Mouse (Mus musculus): ENCODE results near the gene Tspan10. TPM values are rescaled to one million over a fixed set of nuclear protein-coding genes. Genes with fewer than 3 reads are reported as not detected.
"Not testable (repeated sequence)": the region's sequence is repeated elsewhere in the genome, so short reads cannot be mapped to it uniquely, and the experiment has no call there.

Tspan10 gene
- 1 to 10 TPM; 3.0 to 4.0 TPM for total RNA-seq (2021)

DNA sequence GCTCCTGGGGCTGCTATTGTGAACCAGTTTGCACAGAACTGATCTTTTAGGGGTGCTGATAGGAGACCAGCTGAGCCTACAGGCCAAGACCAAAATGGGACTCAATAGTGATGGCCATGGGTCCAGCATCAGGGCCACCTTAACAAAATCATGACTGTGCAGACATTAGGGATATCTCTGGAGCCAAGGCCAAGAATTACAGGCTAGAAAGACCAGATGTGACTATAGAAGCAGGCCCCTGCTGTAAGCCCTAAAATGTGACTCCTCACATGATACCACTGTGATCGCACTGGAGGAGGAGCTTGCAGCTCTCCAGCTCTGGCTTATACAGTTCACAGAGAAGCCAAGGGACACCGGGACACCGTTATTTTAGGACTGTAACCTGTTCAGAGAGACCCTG lies at the start of gene Tspan10:
Gene Tspan10 (plus strand): TSS at position 301 of the 400 bp plus-strand sequence.
- no peak for DNase-seq

DNA sequence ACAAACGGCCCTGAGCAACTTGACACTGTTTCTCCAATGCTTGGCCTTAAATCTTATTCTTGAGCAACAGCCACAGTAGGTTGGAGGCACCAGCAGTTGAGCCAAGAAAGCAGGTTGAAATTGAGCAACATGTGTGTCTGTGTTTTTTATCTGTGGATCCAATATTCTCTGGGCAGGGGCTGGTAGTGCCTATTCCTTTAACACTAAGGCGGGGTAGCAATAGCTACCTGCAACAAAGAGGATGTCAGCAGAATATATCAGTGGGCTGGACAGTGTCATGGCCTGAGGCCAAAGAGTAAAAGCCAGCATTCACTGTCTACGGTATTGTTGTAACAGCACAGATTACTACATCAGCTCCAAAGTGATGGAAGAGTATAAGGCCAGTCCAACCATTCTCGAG lies 46.8 kb upstream of the Tspan10 start:
- DNase-seq: no peak

DNA sequence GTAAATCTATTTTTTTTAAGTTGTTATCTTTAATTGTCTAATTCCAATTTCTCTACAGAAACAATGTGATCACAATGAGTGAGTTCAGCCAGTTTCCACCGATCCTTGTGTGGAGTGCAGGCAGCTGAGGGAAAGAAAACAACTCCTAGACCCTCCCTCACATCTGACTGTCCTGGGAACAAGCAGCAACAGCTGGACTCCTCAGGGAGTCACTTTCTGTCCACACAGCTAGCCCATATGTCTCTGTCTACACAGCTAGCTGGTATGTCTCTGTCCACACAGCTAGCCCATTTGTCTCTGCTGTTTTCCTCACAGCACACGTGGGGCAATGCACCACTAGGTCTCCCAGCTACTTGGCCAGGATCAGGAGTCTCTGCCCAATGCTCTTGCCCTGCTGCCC lies 44.8 kb upstream of the Tspan10 start:
- no peak for DNase-seq

DNA sequence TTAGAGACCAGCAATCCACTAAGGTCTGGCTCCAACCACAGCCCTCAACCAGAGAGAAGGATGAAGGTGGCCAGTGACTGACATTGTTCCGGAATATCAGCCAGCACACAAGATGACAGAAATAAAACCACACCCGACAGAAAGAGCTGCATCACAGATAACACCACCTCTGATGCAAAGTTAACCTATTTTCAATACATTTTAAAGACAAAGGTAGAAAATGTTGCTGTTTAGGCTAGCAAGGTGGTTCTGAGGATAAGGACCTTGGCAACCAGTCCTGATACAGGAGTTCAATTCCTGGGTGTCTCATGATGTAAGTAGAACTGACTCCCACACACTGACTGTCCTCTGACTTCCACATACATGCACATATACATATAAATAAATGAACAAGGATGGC lies 43.1 kb upstream of the Tspan10 start:
- DNase-seq: no peak

DNA sequence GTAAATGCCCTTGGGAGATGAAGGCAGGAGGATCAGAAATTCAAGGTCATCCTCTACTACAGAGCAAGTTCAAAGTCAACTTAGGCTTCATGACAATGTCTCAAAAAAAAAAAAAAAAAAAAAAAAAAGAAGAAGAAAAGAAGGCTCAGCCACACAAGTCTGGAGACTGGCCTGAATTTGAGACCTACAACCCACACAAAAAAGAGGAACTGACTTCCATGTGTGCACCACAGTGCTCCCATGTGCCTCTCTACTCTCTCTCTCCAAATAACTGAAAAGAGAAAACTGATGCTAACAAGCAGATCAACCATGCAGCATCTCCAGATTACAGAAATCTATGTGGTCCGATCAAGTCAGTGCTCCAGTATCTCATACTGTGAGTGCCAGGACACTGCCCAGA lies 37.6 kb upstream of the Tspan10 start:
- DNase-seq: no peak

DNA sequence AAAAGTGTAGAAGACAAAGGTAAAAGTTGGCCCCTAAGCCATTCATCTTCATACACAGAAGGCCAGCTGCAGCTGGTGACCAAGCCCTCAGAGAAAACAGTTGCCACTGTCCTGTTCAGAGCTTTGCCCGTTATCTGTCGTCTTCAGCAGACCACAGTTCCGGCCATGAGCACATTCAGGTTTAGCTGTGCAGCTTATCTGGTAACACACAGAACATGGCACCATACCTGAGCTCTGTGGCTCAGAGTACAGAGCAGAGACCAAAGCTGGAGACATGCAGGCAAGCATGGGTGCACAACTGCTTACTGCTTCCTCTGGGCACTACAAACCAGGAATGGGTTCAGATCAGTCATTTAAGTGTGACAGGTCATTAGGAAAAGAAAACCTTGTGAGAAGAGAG lies 36.6 kb upstream of the Tspan10 start:
- DNase-seq: no peak

DNA sequence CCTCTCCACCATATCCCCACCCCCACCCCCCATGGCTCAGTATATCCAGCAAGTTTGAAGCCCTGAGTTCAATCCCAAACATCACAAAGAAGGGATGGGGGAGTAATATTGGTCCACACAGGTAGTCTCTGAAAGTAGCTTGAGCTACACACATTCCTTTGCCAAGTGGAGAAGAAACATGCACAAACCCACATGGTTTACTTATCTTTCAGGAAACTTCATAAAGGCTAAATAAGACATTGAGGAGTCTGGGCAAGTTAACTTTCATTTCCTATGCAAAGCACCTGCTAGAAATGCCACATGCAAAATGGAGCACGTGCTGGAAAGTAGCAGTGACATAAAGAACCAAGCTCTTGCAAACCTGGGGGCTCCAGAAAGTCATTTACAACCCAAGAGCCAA lies 36.0 kb upstream of the Tspan10 start:
- DNase-seq: no peak

DNA sequence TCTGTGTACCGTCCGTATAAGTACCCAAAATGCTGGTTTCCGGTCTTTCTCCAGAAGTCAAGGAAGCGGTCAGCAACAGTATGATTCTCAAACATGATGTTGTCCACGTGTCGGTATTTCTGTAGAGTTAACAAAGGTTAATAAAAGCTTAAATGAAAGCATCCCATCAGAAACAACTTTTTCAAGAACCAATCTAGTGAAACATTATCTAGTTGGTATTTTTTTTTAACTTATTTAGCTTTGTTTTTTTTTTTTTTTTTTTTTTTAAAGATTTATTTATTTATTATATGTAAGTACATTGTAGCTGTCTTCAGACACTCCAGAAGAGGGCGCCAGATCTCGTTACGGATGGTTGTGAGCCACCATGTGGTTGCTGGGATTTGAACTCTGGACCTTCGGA lies 28.8 kb upstream of the Tspan10 start:
- not testable (repeated sequence) for DNase-seq

DNA sequence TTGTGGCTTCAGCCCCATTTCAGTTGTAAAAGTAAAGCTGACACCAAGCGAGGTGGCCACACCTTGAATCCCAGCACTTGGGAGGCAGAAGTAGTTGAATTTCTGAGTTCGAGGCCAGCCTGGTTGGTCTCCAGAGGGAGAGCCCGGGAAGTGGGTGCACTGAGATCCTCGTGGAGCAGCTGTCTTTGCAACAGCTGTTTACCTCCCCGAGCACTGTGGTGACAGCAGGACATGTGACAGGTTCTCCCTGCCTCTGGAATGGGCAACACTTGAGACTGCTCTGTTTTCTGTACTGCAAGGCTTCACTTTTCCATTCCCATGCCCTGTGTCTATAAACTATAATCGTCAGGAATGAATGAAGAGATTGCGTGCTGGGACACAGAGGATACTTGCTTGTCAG lies 24.6 kb upstream of the Tspan10 start:
- no peak for DNase-seq

DNA sequence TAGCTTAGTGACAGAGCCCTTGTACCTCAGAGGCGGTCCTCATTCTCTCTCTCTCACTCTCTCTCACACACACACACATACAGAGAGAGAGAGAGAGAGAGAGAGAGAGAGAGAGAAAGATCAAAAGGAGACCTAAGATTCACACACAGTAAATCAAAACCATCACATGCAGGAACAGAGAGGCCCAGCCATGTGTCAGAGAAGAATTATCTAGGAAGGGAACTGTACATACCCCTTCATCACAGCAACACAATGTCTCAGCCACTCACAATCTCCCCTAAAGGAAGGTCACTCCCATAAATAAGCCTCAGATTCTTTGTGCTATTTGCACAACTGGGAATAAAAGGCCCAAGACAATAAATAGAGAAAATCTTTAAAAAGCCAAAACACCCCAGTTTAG lies 23.9 kb upstream of the Tspan10 start:
- no peak for DNase-seq

DNA sequence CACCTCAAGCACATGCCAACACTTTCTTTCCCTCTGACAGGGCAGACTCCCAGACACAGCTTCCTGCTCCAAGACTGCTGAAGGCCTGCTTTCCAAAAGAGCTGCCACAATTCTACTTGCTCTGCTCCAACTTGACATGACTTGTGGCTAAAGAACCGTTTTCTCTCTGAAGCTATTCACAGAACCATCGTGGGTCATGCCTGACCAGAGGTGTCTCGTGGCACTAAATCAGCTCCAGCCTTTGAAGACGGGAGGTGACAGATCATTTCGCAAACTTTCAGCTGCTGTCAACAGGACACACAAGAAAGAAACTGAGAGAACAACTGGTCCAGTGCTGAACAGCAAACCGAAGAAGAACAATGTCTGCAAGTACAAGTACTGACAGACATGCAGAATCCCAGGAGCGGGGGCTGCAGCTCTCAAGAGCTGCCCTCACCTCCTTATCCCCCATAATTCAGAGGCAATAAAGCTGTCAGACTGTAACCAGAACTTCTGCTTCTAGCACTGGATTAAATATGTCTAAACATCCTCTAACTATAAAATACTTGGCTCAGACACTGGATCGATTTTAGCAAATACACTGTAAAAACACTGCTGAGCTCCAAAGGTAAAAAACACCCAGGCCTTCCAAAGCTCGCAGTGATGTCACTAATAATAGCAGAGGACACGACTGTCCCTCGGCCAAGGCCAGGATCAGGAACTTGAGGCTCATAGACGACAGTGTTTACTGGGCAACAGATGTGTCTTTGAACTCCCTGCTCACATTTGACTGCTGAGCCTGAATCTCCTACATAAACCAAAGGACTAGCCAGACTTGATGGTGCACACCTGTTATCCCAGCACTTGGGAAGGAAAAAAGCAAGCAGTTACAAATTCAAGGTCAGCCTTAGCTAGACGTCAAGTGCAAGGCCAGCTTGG lies 19.5 kb upstream of the Tspan10 start:
- no peak for DNase-seq

DNA sequence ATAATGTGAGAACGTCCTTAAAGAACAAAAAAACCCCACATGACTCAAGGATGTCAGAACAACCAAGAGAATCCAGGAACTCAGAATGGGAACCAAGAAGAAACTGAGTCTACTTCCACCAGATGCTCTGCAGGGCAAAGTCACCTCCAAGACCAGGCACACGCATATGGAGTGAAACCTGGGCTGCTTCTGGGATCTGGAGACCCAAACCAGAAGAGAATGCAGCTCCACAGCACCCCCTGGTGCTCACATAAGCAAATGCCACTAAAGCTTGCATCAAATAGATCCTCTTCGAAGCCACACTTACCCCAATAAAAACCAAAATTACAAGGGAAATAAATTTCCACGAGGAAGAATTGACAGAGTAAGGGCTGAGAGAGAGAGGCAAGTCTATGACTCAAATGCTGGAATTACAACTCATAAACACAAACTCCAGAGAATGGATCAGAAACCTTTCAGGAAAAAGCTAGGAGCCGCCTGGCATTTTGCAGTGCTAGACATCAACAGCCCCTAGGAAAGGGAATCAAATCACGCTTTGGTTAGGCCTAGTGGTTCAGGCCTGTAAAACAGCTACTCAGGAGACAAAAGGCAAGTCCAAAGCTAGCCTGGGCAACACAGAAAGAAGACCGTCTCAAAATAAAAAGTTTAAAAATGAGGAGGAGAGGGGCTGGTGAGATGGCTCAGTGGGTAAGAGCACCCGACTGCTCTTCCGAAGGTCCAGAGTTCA lies 18.7 kb upstream of the Tspan10 start:
- DNase-seq: peak; percentile 79

DNA sequence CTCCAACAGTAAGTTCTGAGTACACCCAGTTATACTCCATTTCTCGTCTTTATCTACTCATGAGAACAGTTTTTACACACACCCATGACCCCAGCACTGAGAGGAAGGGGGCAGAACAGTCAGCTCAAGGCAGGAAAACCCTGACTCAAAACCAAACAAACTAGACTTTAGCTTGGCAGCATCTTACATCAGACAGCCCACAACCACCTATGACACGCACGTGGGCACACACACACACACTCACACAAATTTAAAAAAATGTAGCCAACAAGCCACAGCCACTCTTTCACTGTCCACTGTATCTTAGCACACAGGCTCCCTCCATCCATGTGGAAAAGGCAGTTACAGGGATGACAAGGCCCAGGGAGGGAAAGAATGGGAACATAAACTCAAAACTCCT lies 15.7 kb upstream of the Tspan10 start:
- DNase-seq: no peak

DNA sequence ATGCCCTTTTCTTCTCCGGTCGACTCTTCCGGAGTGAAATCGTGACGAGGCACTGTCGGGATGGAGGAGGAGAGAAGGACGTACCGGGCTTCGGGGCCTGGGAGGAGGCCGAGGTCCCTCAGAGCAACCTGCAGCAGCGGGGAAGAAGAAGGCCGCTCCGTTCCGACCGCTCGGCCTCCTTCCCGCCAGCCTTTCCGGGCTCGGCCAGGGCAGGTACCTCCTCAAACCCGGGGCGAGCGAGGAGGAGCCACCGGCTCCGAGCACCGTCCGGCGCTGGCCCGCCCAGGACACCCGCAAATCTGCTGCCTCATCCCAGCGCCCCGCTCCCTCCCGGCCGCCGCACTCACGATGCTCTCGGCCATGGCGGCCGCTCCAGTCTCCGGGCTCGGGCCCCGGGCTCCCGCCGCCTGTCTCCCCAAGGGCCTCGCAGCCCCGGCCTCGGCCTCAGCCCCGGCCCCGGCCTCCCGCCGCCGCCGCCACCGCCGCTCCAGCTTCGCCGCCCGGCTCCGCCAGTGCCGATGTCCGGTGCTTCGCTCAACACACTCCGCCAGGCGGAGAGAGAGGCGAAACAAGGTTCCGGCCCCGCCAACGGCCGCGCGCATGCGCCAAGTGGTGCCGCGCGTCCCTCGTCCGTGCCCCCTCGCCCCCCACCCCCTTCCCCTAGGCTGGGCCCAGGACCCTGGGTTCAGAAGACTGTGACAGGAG lies 5.1 kb upstream of the Tspan10 start, which contains the start of gene Nploc4:
Gene Nploc4 (minus strand): TSS at position 557 of the 705 bp plus-strand sequence.
- peak; percentile 95 for DNase-seq

DNA sequence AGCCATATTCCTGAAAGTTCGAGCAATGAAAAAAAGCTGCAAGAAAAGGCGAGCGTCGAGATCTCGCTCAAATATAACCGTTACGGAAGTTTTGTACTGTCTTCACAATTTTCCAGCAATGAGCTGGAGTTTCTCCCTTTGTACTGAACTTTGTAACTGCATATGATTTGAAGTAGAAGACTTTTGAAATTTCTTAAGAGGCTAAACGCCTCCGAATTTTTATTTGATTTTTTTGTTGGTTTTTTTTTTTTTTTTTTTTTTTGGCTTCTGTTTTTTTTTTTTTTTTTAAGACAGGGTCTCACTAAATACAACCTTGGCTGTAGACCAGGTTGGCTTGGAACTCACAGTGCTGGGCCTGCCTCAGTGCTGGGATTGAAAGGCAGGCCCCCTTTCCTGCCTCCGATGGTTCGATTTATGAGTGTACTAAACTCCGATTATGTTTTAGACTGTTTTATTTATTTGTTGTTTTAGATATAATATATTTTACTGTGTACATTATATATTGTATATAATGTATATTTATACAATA lies 4.5 kb upstream of the Tspan10 start:
- DNase-seq: no peak

DNA sequence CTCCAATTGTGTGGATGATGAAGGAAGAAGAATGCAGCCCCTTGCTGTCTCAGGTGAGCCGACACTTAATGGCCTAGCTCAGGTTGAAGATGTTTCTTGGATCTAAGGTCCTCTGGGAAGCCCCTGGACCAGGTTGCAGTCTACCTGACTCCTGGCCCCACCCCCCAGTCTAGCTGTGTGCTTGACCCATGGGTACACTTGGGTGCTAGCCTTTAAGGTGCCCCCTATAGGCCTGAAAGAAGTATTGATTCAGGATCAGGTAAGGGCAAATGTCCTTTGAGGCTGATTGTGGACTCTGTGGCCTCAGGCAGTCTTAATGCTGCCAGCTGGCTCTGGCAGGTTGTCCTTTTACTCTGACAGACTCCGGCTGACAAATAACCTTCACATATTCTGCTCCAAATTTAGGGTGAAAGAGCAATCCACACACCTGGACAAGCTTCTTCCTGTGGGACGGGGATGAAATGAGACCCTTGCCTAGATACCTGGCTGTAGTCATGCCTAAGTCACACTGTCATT lies 379 bp downstream of the Tspan10 start:
- no peak for DNase-seq

DNA sequence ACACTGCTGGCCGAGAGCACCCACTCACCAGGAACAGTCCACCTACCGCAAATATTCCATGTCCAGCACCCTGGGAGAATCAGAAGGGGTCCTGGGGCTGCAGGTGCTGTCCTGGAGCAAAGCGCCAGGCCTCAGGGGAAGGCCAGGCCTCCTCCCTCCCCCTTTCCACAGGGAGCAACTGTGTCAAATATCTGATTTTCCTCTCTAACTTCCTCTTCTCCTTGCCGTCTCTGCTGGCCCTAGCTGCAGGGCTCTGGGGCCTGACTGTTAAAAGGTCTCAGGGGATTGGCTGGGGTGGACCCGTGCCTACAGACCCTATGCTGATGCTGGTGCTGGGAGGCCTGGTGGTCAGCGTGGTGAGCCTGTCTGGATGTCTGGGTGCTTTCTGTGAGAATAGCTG lies 1.7 kb downstream of the Tspan10 start:
- no peak for DNase-seq

DNA sequence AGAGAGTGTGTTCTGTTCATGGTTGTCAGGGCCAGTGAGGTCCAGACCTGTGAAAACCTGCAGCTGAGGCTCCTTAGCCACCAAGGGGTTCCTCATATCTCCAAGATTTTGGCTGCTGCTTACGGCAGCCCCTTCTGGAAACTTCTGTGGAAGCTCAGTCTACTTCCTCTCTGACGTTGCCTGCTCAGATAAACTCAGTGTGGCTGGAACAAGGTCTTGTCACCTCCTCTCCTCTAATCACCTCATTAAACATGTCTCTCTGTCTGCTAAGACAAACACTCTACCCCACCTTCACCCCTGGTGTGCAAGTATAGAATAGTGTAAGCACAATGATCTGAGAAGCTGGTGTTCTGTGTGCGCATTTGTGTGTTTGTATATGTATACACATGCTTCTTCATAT lies 3.0 kb downstream of the Tspan10 start:
- DNase-seq: no peak

DNA sequence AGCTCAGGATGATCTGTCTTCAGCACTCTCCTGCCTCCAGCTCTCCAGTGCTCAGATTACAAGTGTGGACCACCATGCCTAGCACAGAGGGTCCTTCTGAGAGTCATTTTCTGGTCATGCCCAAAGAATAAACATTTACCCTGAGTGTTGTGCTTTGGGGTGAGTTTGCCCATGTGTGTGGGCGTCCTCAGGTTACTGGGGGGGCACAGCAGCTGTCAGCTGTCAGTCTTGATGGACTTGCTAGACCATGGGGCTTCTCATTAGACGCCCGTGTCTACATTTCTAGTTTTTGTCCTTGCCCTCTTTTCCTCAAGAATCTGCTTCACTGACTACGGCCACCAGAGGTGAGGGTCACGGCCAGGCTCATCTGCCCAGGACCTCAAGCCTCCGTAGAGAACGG lies 4.7 kb downstream of the Tspan10 start:
- no peak for DNase-seq

DNA sequence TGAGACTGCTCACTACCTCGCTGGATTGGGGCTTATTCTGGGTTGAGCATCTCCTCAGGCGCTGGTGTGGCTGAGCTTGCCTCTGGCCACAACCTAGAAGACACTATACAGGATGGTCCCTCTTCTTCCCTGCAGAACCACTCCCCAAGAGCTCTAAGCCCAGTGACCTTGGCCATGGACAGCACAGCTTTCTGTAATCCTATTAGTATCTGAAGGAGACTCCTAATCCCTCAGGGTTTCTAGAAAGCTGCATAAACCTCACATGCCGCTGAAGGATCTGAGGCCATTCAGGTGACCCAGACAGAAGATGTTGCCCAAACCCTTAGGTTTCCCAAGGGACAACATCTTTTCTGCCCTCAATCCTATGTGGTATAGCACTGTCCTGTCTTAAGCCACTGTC lies 9.8 kb downstream of the Tspan10 start:
- DNase-seq: no peak

DNA sequence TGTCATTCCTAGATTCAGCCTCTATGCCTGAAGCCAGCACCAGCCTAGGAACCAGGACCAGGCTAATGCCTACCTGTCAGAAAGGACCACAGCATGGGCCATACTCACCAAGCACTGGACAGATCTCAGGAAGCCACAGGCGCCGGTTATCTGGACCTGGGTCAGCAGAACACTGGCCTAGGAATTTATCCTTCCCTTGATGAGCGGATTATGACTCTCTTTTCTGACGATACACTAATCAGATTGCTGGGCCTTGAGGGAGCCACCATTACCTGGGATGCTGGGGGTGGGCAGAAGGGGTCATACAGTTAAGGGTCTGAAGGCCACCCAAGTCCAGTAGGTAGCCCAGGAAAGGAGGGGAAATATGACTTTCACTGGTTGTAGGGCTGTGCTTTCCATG lies 10.9 kb downstream of the Tspan10 start, which contains the start of gene Pde6g:
Gene Pde6g (minus strand): TSS at position 195 of the 400 bp plus-strand sequence.
- no peak for DNase-seq

DNA sequence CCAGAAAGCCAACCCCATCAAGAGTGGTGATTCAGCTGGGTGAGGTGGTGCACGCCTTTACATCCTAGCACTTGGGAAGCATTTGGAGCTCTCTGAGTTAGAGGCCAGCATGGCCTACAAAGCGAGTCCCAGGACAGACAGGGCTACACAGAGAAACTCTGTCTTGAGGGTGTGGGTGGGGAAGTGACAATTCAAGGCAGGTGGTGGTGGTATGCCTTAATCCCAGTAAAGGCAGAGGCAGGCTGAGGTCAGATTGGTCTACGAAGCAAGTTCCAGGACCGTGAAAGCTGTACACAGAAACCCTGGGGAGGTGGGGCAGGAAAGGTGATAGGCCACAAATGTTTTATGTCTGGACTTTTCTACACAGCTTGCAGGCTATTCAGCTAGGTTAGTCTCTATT lies 12.5 kb downstream of the Tspan10 start:
- no peak for DNase-seq

DNA sequence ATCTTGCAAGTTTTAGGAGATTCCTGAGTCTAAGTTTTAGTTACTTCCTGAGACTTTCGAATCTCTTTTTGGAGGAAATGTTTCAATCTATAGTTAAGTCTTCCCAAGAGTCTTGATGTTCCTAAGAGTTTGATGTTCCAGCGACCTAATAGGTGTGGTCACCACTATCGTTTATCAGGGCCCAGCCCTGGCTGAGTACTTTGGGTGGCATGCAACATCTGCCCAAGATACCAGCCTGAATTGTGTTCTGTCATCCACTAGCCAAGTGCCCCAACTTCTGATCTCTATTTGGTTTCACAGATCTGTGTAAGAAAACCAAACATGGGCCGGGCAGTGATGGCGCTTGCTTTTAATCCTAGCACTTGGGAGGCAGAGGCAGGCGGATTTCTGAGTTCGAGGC lies 13.0 kb downstream of the Tspan10 start:
- no peak for DNase-seq

Measured in heart, postnatal 4 days (tissue).